Mouse (Mus musculus) ES-Bruce4 (cell line): Measurements from ENCODE around the gene Aasdh.

Experiments
- CTCF ChIP-seq: IDR thresholded peaks from one replicate; pipeline ENCODE4 v1.8.1; 2011; ENCODE audit warnings: low read depth, low read length
- EP300 ChIP-seq: IDR thresholded peaks from 2 replicates; pipeline ENCODE4 v1.6.1; 2011; ENCODE audit warnings: low read depth, low read length; ENCODE audit not compliant: insufficient read depth
- POLR2A ChIP-seq: IDR thresholded peaks from one replicate; pipeline ENCODE4 v1.8.1; 2011; ENCODE audit warnings: low read length; ENCODE audit not compliant: insufficient read depth

DNA sequence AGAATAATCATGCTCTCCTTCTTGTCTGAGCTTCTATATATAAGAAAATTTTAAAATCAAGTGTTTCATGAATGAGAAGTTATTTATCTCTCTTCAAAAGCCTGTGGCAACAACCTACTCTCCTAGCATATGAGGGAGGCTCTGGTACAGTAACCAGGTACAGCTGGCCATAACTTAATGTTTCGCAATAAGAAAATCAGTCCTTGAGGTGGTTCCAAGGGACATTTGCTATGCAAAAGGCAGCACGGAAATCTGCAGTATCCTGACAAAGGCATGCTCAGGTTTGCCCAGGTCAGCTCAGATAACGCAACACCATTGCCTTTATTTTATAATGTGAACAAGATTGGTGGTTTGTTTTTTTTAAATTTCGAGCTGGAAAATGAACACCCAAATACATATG, 36.7 kb upstream of the Aasdh start:
- TF ChIP-seq CTCF (no peak), EP300 (no peak), POLR2A (no peak)
